ENCODE assay signal across 34 mouse cellular contexts in genomic region chr11:4113970-4114369, GRCm38 (mm10).
"Had no signal": no experiment of that assay in that cellular context is flagged by ENCODE, and none has a peak within 500 bp of the region (broad histone marks: within the 10 kb centered on the region; RNA-seq: fewer than 3 reads in every experiment).

No protein-coding gene starts in this region.

- H3K27me3 ChIP-seq: hindbrain, embryonic 15.5 days had no signal

- H3K9ac ChIP-seq: heart, embryonic 12.5 days; heart, embryonic 13.5 days; heart, embryonic 15.5 days; hindbrain, embryonic 12.5 days; hindbrain, embryonic 13.5 days; hindbrain, embryonic 14.5 days; hindbrain, embryonic 15.5 days; intestine, embryonic 15.5 days; kidney, embryonic 15.5 days had no signal

- H3K36me3 ChIP-seq: heart, embryonic 10.5 days; heart, embryonic 12.5 days; heart, embryonic 13.5 days; heart, embryonic 15.5 days; hindbrain, embryonic 10.5 days; intestine, embryonic 15.5 days; kidney, embryonic 15.5 days had no signal

- H3K4me2 ChIP-seq: heart, embryonic 11.5 days; heart, embryonic 12.5 days; heart, embryonic 13.5 days; heart, embryonic 15.5 days; hindbrain, embryonic 12.5 days; hindbrain, embryonic 13.5 days; hindbrain, embryonic 14.5 days; hindbrain, embryonic 15.5 days; intestine, embryonic 15.5 days; kidney, embryonic 15.5 days had no signal

- DNase-seq: heart, adult 2 months; heart, postnatal 10 days; heart, postnatal 36 days; heart, postnatal 4 days; kidney, adult 11 months; kidney, adult 18-20 months; kidney, adult 2 months; kidney, adult 8-10 months; kidney, adult 9 months; kidney, postnatal 10 days; kidney, postnatal 14 days; kidney, postnatal 25 days; kidney, postnatal 36 days; kidney, postnatal 4 days; layer of hippocampus, adult 9-11 months; layer of hippocampus, postnatal 36 days had no signal

- H3K27ac ChIP-seq: heart, adult 2 months; heart, embryonic 10.5 days; heart, embryonic 13.5 days; heart, embryonic 15.5 days; hindbrain, embryonic 10.5 days; hindbrain, embryonic 12.5 days; hindbrain, embryonic 13.5 days; hindbrain, embryonic 14.5 days; hindbrain, embryonic 15.5 days; hindbrain, postnatal 0 days; intestine, embryonic 15.5 days; kidney, embryonic 15.5 days; kidney, postnatal 0 days had no signal

- ATAC-seq: hindbrain, embryonic 16.5 days; hindbrain, postnatal 0 days; inflammation-experienced regulatory T-cells, adult 6 months; intestine, embryonic 15.5 days; intestine, embryonic 16.5 days; intestine, postnatal 0 days had no signal

- H3K9me3 ChIP-seq: heart, embryonic 10.5 days; heart, embryonic 12.5 days; heart, embryonic 13.5 days; heart, embryonic 15.5 days; hindbrain, embryonic 10.5 days; hindbrain, embryonic 12.5 days; hindbrain, embryonic 13.5 days; hindbrain, embryonic 15.5 days; intestine, embryonic 15.5 days; kidney, embryonic 15.5 days had no signal

- H3K4me3 ChIP-seq: heart, adult 2 months; heart, embryonic 10.5 days; heart, embryonic 12.5 days; heart, embryonic 13.5 days; heart, embryonic 15.5 days; hindbrain, embryonic 10.5 days; hindbrain, embryonic 12.5 days; hindbrain, embryonic 13.5 days; hindbrain, embryonic 15.5 days; intestine, embryonic 15.5 days; kidney, embryonic 15.5 days had no signal
